Mouse (Mus musculus) heart, adult 2 months (tissue): Measurements from ENCODE around the gene Baz2b.

Source experiments
- CTCF ChIP-seq: fragments of 200-600 bp; IDR thresholded peaks from 2 replicates; pipeline ENCODE4 v1.8.1; 2022; ENCODE audit warnings: antibody characterized with exemption, mild to moderate bottlenecking, moderate library complexity
- POLR2A ChIP-seq: fragments of 200-500 bp; IDR thresholded peaks from 2 replicates; pipeline ENCODE4 v1.6.1; 2011; ENCODE audit warnings: mild to moderate bottlenecking, low read depth, low read length, control low read depth; ENCODE audit not compliant: insufficient read depth

- no peak for TF ChIP-seq POLR2A
- no peak for TF ChIP-seq CTCF
Measured at GRCm38 (mm10) chr2:60113661-60114560, 95.7 kb downstream of the Baz2b start.
